Mouse (Mus musculus): ENCODE results near the gene Zbtb8os.

Gene Zbtb8os

DNA sequence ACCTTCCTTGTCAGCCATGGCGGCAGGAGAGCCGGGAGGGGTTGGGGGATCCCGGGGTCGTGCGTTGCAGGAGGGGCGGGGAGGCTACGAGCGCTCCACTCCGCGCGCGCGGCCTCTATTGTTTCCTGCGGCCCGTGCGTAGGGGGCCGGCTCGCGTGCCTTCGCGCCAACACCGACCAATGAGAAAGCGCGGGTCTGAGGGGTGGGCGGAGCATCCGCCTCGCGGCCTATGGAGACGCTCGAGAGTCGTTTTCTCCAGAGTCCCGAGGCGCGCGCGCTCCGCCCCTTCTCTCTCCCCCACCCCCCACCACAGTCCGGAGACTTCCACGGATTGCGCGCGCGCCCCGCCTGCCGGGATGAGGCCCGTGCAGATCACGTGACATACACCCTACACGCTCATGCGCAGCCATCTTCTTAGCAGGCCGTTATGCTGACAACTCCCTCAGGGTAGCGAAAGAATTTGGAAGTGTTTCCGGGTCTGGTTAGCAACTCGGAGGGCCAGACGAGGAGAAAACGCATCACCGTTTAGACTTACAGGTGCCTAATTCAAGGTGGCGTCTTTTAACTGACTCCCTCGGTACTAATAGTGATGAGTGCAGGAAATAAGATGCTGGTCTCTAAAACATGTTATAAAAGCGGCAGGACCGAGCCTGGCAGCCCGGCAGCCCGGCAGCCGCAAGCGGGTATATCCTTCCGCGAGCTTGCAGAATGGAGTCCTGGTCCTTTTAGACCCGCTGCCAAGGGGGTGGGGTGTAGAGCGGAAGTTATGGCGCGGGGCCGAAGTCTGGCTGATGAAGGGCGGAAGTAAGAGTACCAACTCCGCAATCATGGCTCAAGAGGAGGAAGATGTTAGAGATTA, at the start of gene Zbtb8os, which contains the start of gene Rbbp4:
Gene Zbtb8os (plus strand): TSS at position 480 of the 859 bp plus-strand sequence.
Gene Rbbp4 (minus strand): TSS at position 155 of the 859 bp plus-strand sequence.
- DNase-seq (ENCODE audit: extremely low spot score, low spot score), result peak; percentile 98

DNA sequence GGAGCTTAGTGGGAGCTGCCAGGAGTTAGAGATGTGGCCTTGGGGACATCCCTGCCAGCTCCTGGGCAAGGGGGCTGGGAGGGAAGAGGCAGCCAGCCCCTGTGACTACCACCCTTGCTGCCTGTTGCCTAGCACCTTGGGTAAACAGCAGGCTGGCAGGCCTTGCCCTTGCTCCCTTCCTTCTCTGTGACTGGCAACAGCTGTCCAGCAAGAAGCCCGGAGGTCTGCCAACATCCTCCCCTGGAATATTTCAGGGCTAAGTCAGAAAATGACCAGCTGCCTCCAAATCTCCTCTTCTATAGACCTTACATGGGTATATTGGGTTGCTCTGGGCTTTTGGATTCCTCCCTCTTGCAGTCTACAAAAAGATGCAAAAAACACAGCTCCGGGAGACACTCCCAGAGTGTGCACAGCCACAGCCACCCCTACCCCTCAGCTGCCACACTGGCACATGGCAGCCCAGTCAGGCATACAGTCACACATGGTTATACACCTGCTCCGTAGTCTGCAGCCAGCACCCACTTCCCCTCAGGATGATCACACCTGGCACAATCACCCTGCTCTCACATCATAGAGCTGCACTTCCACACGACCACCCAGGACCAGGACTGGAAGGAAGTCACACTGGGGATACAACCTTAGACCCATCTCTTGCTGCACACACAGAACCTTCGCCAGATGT, 49.4 kb upstream of the Zbtb8os start:
- DNase-seq (ENCODE audit: extremely low spot score, low spot score), result no peak

DNA sequence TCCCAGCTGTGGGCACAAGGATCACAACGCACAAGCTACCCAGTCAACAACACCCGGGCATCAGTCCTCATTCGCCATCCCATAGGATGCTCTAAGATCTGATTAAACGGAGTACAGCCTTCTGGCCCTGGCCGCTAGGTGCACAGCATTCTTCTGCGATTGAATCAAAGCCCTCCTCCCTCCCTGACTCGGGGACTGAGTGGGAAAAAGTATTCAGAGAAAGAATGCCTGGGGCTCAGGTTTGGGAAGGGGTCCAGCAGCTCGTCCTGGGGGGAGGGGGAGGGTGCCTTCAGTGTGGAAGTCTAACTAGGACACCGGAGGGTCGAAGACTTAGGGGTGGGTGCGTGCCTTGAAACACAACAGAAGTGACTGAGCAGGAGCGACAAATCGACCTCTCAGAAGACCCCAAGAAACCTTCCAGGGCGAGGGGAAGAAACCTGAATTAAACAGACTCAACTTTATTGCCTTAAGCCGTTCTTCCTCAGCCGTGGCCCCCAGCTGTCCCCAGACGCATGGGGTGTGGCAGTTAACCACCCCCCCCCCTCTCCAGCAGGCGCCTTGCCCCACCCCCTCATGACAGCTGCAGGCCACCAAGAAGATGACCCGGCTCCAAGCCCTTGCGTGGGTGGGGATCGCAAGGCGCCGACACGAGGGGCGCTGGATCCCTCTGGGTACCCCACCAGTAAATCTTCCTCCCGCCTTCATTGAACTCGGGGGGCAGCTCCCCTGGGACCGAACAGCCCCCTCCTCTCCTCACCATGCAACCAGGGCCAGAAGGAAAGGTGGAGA, 48.6 kb upstream of the Zbtb8os start:
- DNase-seq (ENCODE audit: extremely low spot score, low spot score), result peak; percentile 53

DNA sequence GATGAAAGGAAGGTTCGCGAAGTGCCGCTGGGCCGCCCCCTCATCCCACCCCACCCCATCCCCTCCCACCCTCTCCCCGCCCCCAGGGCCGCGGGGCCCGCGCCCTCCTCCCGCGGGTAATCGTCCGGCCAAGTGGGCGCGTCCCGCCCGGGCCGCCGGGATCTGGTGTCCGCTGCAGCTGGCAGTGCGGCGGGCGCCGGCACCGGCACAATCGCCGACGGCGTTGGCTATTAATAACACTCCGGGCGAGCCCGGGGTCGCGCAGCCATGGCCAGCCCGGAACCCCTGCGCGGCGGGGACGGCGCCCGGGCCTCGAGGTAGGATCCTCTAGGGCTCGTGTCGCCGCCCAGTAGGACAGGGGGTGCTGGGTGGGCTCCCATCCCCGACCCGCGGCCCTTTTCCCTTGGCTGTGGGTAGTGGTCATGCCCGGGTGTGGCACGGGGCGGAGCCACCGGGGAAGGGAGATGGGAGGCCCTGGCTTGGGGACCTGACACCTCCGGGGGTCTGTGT, 48.0 kb upstream of the Zbtb8os start, which contains the start of gene Sync:
Gene Sync (plus strand): TSS at position 146 of the 510 bp plus-strand sequence.
- peak; percentile 56 for DNase-seq (ENCODE audit: extremely low spot score, low spot score)

- DNase-seq (ENCODE audit: extremely low spot score, low spot score), result no peak
Measured at GRCm38 (mm10) chr4:129288067-129288466, 47.4 kb upstream of the Zbtb8os start.

DNA sequence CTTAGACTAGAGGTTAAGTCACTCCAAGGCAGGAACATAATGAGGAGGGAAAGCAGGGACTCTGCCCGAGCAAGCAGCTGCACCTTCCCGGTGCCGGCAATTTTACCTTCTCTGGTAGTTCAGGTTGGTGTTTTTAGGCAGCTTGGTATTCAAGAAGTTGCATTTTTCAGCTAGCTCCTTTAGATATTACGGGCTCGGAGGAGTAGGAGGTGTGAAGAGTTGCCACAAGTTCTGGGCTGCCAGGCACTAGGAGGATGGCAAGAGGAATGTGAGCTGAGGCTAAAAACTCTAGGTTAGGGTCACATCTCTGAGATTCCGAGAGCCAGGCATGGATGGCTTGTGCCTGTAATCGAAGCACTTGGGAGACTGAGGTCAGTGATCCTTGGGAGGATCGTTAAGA, 45.8 kb upstream of the Zbtb8os start:
- no peak for DNase-seq (ENCODE audit: extremely low spot score, low spot score)

GRCm38 (mm10) chr4:129292831-129293230, 42.7 kb upstream of the Zbtb8os start:
- DNase-seq (ENCODE audit: extremely low spot score, low spot score), result no peak

GRCm38 (mm10) chr4:129293702-129294101, 41.8 kb upstream of the Zbtb8os start:
- no peak for DNase-seq (ENCODE audit: extremely low spot score, low spot score)

DNA sequence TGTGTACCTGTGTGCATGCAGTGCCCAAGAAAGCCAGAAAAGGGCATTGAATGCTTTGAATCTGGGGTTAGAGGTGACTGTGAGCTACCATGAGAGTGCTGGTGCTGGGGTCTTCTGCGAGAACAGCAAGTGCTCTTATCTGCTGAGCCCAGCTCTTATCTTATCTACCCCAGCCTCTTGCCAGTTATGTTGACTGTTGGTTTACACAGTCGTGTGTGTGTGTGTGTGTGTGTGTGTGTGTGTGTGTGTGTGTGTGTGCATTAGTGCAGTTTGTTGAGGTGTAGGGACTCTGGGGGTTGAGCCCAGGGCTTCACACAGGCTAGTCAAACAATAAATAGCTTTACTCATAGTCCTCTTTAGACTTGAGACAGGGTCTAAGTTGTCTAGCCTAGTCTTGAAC, 40.3 kb upstream of the Zbtb8os start:
- no peak for DNase-seq (ENCODE audit: extremely low spot score, low spot score)

DNA sequence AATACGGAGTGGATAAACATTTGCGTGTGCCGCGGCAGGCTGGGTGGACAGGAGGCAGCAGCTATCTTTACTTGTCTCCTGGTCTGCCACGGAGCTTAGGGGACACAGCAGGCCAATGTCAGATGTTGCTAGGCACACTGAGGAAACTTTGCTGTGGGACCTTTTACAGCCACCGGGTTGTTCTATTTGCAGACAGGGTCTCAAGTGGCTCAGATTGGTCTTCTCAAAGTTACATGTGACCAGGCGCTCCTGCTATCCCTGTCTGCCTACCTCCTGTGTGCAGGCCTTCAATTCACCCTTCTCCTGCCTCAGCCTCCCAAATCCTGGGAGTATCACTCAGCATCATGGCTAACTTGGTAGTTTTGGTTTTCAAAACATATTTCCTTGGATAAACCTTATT, 39.4 kb upstream of the Zbtb8os start:
- no peak for DNase-seq (ENCODE audit: extremely low spot score, low spot score)

- DNase-seq (ENCODE audit: extremely low spot score, low spot score), result no peak
Measured at GRCm38 (mm10) chr4:129297724-129298123, 37.8 kb upstream of the Zbtb8os start.

- DNase-seq (ENCODE audit: extremely low spot score, low spot score), result no peak
Measured at GRCm38 (mm10) chr4:129299121-129299520, 36.4 kb upstream of the Zbtb8os start.

DNA sequence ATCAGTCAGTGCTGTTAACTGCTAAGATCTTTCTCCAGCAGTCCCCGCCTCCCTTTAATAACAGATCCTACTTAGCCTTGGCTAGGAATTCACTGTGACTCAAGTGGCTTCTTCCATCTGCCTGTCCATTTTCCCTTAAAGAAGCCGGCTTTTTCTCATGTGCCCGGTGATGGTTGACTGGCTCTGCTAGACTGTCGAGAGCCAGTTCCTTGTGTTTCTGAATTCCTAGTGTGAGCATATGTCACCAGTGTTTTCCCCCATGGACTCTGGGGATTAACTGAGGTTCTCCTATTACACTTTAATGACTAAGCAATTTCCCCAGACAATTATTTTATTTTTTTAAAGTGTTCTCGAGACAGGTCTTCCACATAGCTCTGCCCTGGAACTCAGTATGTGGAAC, 32.1 kb upstream of the Zbtb8os start:
- no peak for DNase-seq (ENCODE audit: extremely low spot score, low spot score)

DNA sequence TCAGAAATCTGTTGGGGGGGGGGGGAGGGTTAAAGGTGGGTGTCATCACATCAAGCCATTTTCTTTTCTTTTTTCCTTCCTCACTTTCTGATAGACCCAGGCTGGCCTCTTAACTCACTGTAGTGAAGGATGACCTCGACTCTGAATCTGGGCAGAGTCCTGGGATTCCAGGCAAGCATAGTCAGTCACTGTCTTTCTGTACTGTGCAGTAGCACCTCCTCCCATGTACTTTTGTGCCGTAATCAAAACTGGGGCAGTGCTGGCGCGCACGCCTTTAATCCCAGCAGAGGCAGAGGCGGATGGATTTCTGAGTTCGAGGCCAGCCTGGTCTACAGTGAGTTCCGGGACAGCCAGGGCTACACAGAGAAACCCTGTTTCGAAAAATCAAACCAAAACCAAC, 31.7 kb upstream of the Zbtb8os start:
- no peak for DNase-seq (ENCODE audit: extremely low spot score, low spot score)

DNA sequence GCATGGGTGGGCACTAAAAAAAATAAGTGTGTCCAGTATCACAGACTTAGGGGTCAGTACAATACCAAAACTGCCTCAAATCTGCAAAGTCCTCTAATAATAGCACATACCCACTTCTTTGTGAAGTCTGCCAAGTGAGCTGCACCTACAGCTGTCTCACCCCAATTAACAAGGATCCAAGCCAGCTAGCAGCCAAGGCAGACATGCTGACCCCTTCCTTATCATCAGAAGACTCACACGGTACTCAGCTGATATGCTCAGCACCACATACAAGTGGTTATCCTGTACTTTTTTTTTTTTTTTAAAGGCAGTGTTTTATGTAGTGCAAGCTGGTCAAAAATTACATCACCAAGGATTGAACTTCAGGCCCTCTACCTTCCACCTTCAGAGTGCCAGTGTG, 31.2 kb upstream of the Zbtb8os start:
- DNase-seq (ENCODE audit: extremely low spot score, low spot score), result no peak

- DNase-seq (ENCODE audit: extremely low spot score, low spot score), result no peak
Measured at GRCm38 (mm10) chr4:129307936-129308335, 27.6 kb upstream of the Zbtb8os start.

DNA sequence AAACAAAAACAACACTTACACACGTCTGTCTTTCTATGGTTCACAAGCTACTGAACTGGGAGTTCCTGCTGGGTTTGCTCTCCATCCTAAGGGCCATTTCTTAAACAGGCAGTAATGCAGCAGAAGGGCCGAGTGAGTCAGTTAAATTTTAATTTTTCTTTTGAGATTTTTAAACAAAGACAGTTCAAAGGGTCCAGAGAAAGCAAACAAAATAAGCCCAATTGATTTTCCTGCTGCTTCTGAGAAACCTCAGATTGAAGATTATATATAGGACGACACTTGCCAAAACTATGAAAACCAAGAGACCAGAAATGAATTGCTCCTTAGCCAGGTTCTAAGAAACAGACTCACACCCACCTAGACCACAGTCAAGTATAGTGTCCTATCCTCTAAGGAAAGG, 21.6 kb upstream of the Zbtb8os start:
- no peak for DNase-seq (ENCODE audit: extremely low spot score, low spot score)

- DNase-seq (ENCODE audit: extremely low spot score, low spot score), result no peak
Measured at GRCm38 (mm10) chr4:129320876-129321275, 14.6 kb upstream of the Zbtb8os start.

DNA sequence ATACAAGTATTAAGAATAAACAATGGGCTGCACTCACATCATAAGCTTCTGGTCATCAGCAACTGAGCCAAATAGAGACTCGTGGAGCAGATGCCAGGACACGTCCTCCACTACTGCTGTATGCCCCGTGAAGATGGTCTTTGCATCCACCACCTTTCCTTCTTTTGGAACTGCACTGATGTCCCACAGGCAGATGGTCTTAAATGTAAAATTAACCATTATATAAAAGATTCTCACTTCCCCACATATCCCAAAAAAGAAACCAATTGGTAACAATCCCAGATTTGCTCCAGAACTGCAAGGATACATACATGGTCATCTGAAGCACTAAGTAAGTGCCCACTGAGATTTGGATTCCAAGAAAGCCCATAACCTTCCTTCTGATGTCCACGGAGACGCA, 13.5 kb upstream of the Zbtb8os start:
- DNase-seq (ENCODE audit: extremely low spot score, low spot score), result no peak

GRCm38 (mm10) chr4:129323491-129323890, 12.0 kb upstream of the Zbtb8os start:
- DNase-seq (ENCODE audit: extremely low spot score, low spot score), result no peak

- no peak for DNase-seq (ENCODE audit: extremely low spot score, low spot score)
Measured at GRCm38 (mm10) chr4:129324756-129325155, 10.7 kb upstream of the Zbtb8os start.

DNA sequence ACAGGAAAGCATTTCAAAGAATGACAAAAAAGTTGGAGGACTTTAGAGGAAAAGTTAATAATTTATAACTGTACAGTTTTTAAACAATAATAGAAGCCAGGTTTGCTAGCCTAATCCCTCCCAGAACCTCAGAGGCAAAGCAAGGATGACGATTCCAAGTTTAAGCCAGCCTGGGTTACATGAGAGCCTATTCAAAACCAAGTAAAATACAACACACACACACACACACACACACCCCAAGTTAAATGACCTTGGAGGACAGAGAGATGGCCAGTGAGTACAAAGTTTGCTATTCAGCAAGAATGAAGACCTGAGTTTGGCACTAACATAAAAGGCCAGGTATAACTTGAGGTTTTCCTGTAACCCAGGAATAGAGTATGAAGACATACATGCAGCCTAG, 9.3 kb upstream of the Zbtb8os start:
- DNase-seq (ENCODE audit: extremely low spot score, low spot score), result no peak

All from neural tube, embryonic 10.5 days (tissue).